Mouse (Mus musculus): ENCODE data around the gene Sost. TPM values are rescaled to one million over a fixed set of nuclear protein-coding genes. Genes with fewer than 3 reads are reported as not detected.

Sost gene
- total RNA-seq, 1 experiment, result not detected

DNA sequence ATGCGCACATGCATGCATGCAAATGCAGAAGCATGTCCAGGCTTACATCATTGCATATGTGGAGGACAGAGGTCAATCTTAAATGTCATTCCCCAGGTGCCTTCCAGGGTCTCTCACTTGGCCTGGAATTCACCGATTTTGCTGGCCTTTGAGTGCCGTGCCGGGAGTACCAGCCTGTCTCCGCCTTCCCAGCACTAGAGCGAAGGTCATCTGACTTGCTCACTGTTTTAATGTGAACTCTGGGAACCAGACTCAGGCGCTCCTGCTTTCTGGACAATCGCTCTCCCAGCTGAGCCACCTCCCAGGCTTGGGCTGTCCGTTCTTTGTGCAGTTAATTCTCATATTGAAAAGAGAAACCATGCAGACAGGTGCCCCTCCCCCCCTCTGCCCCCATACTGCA is 39.5 kb upstream of the Sost start:
- H3K27ac ChIP-seq (ENCODE audit: insufficient read depth, low read depth, low read length, poor library complexity, severe bottlenecking), result no peak overlapping the region
- TF ChIP-seq MAFK (IDR thresholded peaks at IDR 0.05; ENCODE audit: insufficient read depth, low read depth, low read length), result no peak
- no peak for TF ChIP-seq ZC3H11A (IDR thresholded peaks at IDR 0.05; ENCODE audit: borderline replicate concordance, low read depth, low read length)
- no peak for TF ChIP-seq ZNF384 (IDR thresholded peaks at IDR 0.05; ENCODE audit: low read depth, low read length)
- no peak for TF ChIP-seq CHD2 (IDR thresholded peaks at IDR 0.05; ENCODE audit: low read depth, low read length)
- no peak for TF ChIP-seq HCFC1 (IDR thresholded peaks at IDR 0.05; ENCODE audit: borderline replicate concordance, insufficient read depth, low read length)
- in situ Hi-C loops (cut with MboI; ENCODE audit: low sequenced_read_pairs in 2 of 2, unreplicated experiment in 2 of 2), result no loop called here
- no peaks in the 10 kb centered on the region for H3K9me3 ChIP-seq (ENCODE audit: control insufficient read depth, insufficient read depth, low read depth, low read length)
- no peaks in the 10 kb centered on the region for H3K4me1 ChIP-seq (ENCODE audit: control insufficient read depth in 2 of 2, insufficient read depth in 2 of 2, low read length in 2 of 2, poor library complexity in 1 of 2)
- H3K4me3 ChIP-seq (ENCODE audit: insufficient read depth in 1 of 2, low read depth in 1 of 2, low read length in 2 of 2, poor library complexity in 1 of 2, severe bottlenecking in 1 of 2), result no peak overlapping the region
- DNase-seq (ENCODE audit: low read depth, low spot score), result no peak
- H3K9ac ChIP-seq (ENCODE audit: insufficient read depth, low read depth, low read length, poor library complexity, severe bottlenecking), result no peak overlapping the region
- H3K36me3 ChIP-seq (ENCODE audit: control insufficient read depth, insufficient read depth, low read length, poor library complexity, severe bottlenecking), result peaks cover 6% of the 10 kb centered on the region; the same call in 1 of the 2 replicates

DNA sequence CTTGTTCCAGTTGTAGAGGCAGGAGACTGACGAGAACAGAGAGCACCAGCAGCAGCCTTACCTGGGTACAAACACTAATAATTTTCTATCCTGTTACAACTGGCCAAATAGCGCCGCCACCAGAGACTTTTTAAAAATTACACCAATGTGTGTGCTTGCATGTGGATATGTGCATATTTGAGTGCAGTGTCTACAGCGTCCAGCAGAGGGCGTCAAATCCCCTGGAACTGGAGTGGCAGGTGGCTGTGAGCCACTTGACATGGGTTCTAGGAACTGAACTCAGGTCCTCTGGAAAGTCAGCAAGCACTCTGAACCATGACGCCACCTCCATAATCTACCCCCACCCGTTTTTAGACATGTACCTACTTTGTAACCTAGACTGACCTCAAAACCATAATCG is 37.4 kb upstream of the Sost start:
- peak; percentile 59 for DNase-seq (ENCODE audit: low read depth, low spot score)
- H3K4me1 ChIP-seq (ENCODE audit: control insufficient read depth in 2 of 2, insufficient read depth in 2 of 2, low read length in 2 of 2, poor library complexity in 1 of 2), result no peaks in the 10 kb centered on the region
- peaks cover 11% of the 10 kb centered on the region; the same call in 1 of the 2 replicates for H3K36me3 ChIP-seq (ENCODE audit: control insufficient read depth, insufficient read depth, low read length, poor library complexity, severe bottlenecking)
- H3K4me3 ChIP-seq (ENCODE audit: insufficient read depth in 1 of 2, low read depth in 1 of 2, low read length in 2 of 2, poor library complexity in 1 of 2, severe bottlenecking in 1 of 2), result no peak overlapping the region
- no peak overlapping the region for H3K27ac ChIP-seq (ENCODE audit: insufficient read depth, low read depth, low read length, poor library complexity, severe bottlenecking)
- no peak overlapping the region for H3K9ac ChIP-seq (ENCODE audit: insufficient read depth, low read depth, low read length, poor library complexity, severe bottlenecking)
- in situ Hi-C loops (cut with MboI; ENCODE audit: low sequenced_read_pairs in 2 of 2, unreplicated experiment in 2 of 2), result no loop called here
- no peaks in the 10 kb centered on the region for H3K9me3 ChIP-seq (ENCODE audit: control insufficient read depth, insufficient read depth, low read depth, low read length)
- TF ChIP-seq ZNF384 (IDR thresholded peaks at IDR 0.05; ENCODE audit: low read depth, low read length), result no peak

GRCm38 (mm10) chr11:101999466-101999865 is 32.7 kb upstream of the Sost start:
- Histone ChIP-seq H3K9me3 (ENCODE audit: control insufficient read depth, insufficient read depth, low read depth, low read length) (no peaks in the 10 kb centered on the region), H3K4me3 (ENCODE audit: insufficient read depth in 1 of 2, low read depth in 1 of 2, low read length in 2 of 2, poor library complexity in 1 of 2, severe bottlenecking in 1 of 2) (no peak overlapping the region), H3K36me3 (ENCODE audit: control insufficient read depth, insufficient read depth, low read length, poor library complexity, severe bottlenecking) (peaks cover 7% of the 10 kb centered on the region; the same call in 1 of the 2 replicates), H3K27ac (ENCODE audit: insufficient read depth, low read depth, low read length, poor library complexity, severe bottlenecking) (no peak overlapping the region), H3K9ac (ENCODE audit: insufficient read depth, low read depth, low read length, poor library complexity, severe bottlenecking) (no peak overlapping the region), H3K4me1 (ENCODE audit: control insufficient read depth in 2 of 2, insufficient read depth in 2 of 2, low read length in 2 of 2, poor library complexity in 1 of 2) (no peaks in the 10 kb centered on the region)
- no peak for TF ChIP-seq CHD2 (IDR thresholded peaks at IDR 0.05; ENCODE audit: low read depth, low read length)
- TF ChIP-seq ZNF384 (IDR thresholded peaks at IDR 0.05; ENCODE audit: low read depth, low read length), result no peak
- no peak for TF ChIP-seq MAFK (IDR thresholded peaks at IDR 0.05; ENCODE audit: insufficient read depth, low read depth, low read length)
- TF ChIP-seq HCFC1 (IDR thresholded peaks at IDR 0.05; ENCODE audit: borderline replicate concordance, insufficient read depth, low read length), result no peak
- TF ChIP-seq ZC3H11A (IDR thresholded peaks at IDR 0.05; ENCODE audit: borderline replicate concordance, low read depth, low read length), result no peak
- in situ Hi-C loops (cut with MboI; ENCODE audit: low sequenced_read_pairs in 2 of 2, unreplicated experiment in 2 of 2), result no loop called here
- no peak for DNase-seq (ENCODE audit: low read depth, low spot score)

DNA sequence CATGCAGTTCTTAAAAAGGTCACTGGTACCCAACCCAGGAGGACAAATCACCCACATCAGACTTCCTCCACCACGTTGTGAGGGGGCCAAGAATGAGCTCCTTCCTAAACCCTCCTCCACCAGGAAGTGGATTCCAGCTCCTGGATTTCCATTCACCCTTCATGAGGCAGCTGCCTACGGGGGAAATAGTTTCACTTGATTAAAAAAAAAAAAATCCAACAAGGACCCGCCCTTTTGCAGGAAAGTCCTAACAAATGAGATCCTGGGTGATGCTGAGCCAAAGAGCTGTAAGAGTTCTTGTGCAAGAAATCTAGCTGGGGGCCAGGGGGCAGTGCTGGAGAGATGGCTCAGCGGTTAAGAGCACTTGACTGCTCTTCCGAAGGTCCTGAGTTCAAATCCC is 31.4 kb upstream of the Sost start:
- no peak for DNase-seq (ENCODE audit: low read depth, low spot score)
- TF ChIP-seq CHD2 (IDR thresholded peaks at IDR 0.05; ENCODE audit: low read depth, low read length), result no peak
- TF ChIP-seq ZC3H11A (IDR thresholded peaks at IDR 0.05; ENCODE audit: borderline replicate concordance, low read depth, low read length), result no peak
- peak; percentile 63 for TF ChIP-seq ZNF384 (IDR thresholded peaks at IDR 0.05; ENCODE audit: low read depth, low read length)
- no peak for TF ChIP-seq MAFK (IDR thresholded peaks at IDR 0.05; ENCODE audit: insufficient read depth, low read depth, low read length)
- no peak for TF ChIP-seq HCFC1 (IDR thresholded peaks at IDR 0.05; ENCODE audit: borderline replicate concordance, insufficient read depth, low read length)
- no peak overlapping the region for H3K27ac ChIP-seq (ENCODE audit: insufficient read depth, low read depth, low read length, poor library complexity, severe bottlenecking)
- no peak overlapping the region for H3K4me3 ChIP-seq (ENCODE audit: insufficient read depth in 1 of 2, low read depth in 1 of 2, low read length in 2 of 2, poor library complexity in 1 of 2, severe bottlenecking in 1 of 2)
- H3K36me3 ChIP-seq (ENCODE audit: control insufficient read depth, insufficient read depth, low read length, poor library complexity, severe bottlenecking), result peaks cover 7% of the 10 kb centered on the region; the same call in 1 of the 2 replicates
- H3K9me3 ChIP-seq (ENCODE audit: control insufficient read depth, insufficient read depth, low read depth, low read length), result no peaks in the 10 kb centered on the region
- no peak overlapping the region for H3K9ac ChIP-seq (ENCODE audit: insufficient read depth, low read depth, low read length, poor library complexity, severe bottlenecking)
- in situ Hi-C loops (cut with MboI; ENCODE audit: low sequenced_read_pairs in 2 of 2, unreplicated experiment in 2 of 2), result no loop called here
- H3K4me1 ChIP-seq (ENCODE audit: control insufficient read depth in 2 of 2, insufficient read depth in 2 of 2, low read length in 2 of 2, poor library complexity in 1 of 2), result no peaks in the 10 kb centered on the region

DNA sequence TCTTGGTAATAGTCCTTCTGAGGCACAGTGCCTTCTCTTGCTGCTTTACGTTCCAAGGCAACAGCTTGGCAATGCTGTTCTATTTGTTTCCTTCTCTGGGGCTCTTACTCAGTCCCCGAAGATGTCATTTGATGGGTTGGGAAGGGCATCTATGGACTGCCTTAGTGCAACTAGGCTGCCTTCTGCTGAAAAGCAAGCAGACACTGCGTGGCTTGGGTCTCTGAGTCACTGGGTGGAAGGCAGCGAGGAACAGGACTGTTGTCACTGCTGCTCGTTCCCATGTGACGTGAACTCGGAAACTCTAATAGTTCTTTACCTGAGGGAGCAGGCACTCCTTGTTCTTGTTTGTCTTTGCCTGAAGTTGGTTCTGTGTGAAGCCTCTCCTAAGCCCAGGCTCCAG is 29.1 kb upstream of the Sost start:
- no peak for DNase-seq (ENCODE audit: low read depth, low spot score)
- in situ Hi-C loops (cut with MboI; ENCODE audit: low sequenced_read_pairs in 2 of 2, unreplicated experiment in 2 of 2), result no loop called here
- TF ChIP-seq CHD2 (IDR thresholded peaks at IDR 0.05; ENCODE audit: low read depth, low read length) (no peak), HCFC1 (IDR thresholded peaks at IDR 0.05; ENCODE audit: borderline replicate concordance, insufficient read depth, low read length) (no peak), MAFK (IDR thresholded peaks at IDR 0.05; ENCODE audit: insufficient read depth, low read depth, low read length) (no peak)

More for the DNA sequence above, 29.1 kb upstream of the Sost start:
- H3K36me3 ChIP-seq (ENCODE audit: control insufficient read depth, insufficient read depth, low read length, poor library complexity, severe bottlenecking), result peaks cover 5% of the 10 kb centered on the region; the same call in 1 of the 2 replicates
- H3K9ac ChIP-seq (ENCODE audit: insufficient read depth, low read depth, low read length, poor library complexity, severe bottlenecking), result no peak overlapping the region
- H3K27ac ChIP-seq (ENCODE audit: insufficient read depth, low read depth, low read length, poor library complexity, severe bottlenecking), result no peak overlapping the region
- no peaks in the 10 kb centered on the region for H3K4me1 ChIP-seq (ENCODE audit: control insufficient read depth in 2 of 2, insufficient read depth in 2 of 2, low read length in 2 of 2, poor library complexity in 1 of 2)
- no peak overlapping the region for H3K4me3 ChIP-seq (ENCODE audit: insufficient read depth in 1 of 2, low read depth in 1 of 2, low read length in 2 of 2, poor library complexity in 1 of 2, severe bottlenecking in 1 of 2)
- H3K9me3 ChIP-seq (ENCODE audit: control insufficient read depth, insufficient read depth, low read depth, low read length), result no peaks in the 10 kb centered on the region
